8 mouse cellular contexts compared by ENCODE assay signal in genomic region chr4:155841003-155841454, GRCm38 (mm10). TPM values are rescaled to one million over a fixed set of nuclear protein-coding genes. Genes with fewer than 3 reads are reported as not detected.
DNase-seq lines count a peak whose midpoint lies in the region; ATAC-seq lines count a peak whose summit lies in the region.

No protein-coding gene starts in this region.

- ATAC-seq in intestine, embryonic 16.5 days = peak; percentile 55
- ATAC-seq in neural tube, embryonic 12.5 days (ENCODE audit: low FRiP score, low read depth) = no peak

- WGBS in intestine, embryonic 16.5 days = 1% methylated on average over 32 of the region's 32 CpGs
- WGBS in neural tube, embryonic 12.5 days = under 1% methylated on average over 32 of the region's 32 CpGs

- peak overlapping the region; percentile 97 for H3K4me2 ChIP-seq in intestine, embryonic 16.5 days (ENCODE audit: low read depth, low read length)
- peak overlapping the region; percentile 63 for H3K4me2 ChIP-seq in neural tube, embryonic 12.5 days (replicated peaks)

- peak overlapping the region; percentile 75 for H3K9ac ChIP-seq in intestine, embryonic 16.5 days (ENCODE audit: low read depth, low read length)
- H3K9ac ChIP-seq in neural tube, embryonic 12.5 days = peak overlapping the region; percentile 36

- H3K4me1 ChIP-seq in intestine, embryonic 16.5 days (ENCODE audit: control insufficient read depth, insufficient read depth, low read length) = peaks cover 30% of the 10 kb centered on the region
- peaks cover 21% of the 10 kb centered on the region for H3K4me1 ChIP-seq in neural tube, embryonic 12.5 days

- H3K4me3 ChIP-seq in intestine, embryonic 16.5 days (ENCODE audit: low read length) = peak overlapping the region; percentile 60
- H3K4me3 ChIP-seq in neural tube, embryonic 12.5 days = peak overlapping the region; percentile 26

- H3K9me3 ChIP-seq in intestine, embryonic 16.5 days (ENCODE audit: control insufficient read depth, low read length) = no peaks in the 10 kb centered on the region
- no peaks in the 10 kb centered on the region for H3K9me3 ChIP-seq in neural tube, embryonic 12.5 days

- H3K27me3 ChIP-seq in intestine, embryonic 16.5 days (replicated peaks; ENCODE audit: control insufficient read depth, insufficient read depth, low read length) = no peaks in the 10 kb centered on the region
- peaks cover 13% of the 10 kb centered on the region for H3K27me3 ChIP-seq in neural tube, embryonic 12.5 days (replicated peaks)

- DNase-seq in ovary, adult 18-20 months (ENCODE audit: low spot score) = peak; percentile 62
- DNase-seq in ovary, postnatal 10 days (ENCODE audit: low spot score) = no peak
- peak; percentile 71 for DNase-seq in embryo, embryonic 10 days (ENCODE audit: low spot score)
- peak; percentile 98 for DNase-seq in heart, adult 11 months
- peak; percentile 81 to 87 for DNase-seq in lung, adult 18-20 months
- peak; percentile 75 for DNase-seq in thymus, postnatal 4 days

- H3K27ac ChIP-seq in intestine, embryonic 16.5 days (ENCODE audit: low read length) = peak overlapping the region; percentile 55; the same call in 1 of the 2 replicates
- no peak overlapping the region for H3K27ac ChIP-seq in neural tube, embryonic 12.5 days

- no peaks in the 10 kb centered on the region for H3K36me3 ChIP-seq in intestine, embryonic 16.5 days (ENCODE audit: control insufficient read depth, insufficient read depth, low read length)
- no peaks in the 10 kb centered on the region for H3K36me3 ChIP-seq in neural tube, embryonic 12.5 days

RNA-seq across cellular contexts. Expression of gene Mxra8, which starts 1.5 kb away (rescaled TPM):
- 76.3 and 80.5 TPM in 2 replicates for polyA plus RNA-seq in intestine, embryonic 16.5 days (2015; fragmentation: Nextera tagmentation; extraction: Ambion mirVana)
- 26.7 and 27.1 TPM in 2 replicates for polyA plus RNA-seq in neural tube, embryonic 12.5 days (2016; fragmentation: Nextera tagmentation; extraction: Ambion mirVana)

RNA-seq across cellular contexts. Expression of gene Dvl1, which starts 6.2 kb away (rescaled TPM):
- 3.7 and 4.7 TPM in 2 replicates for polyA plus RNA-seq in intestine, embryonic 16.5 days (2015; fragmentation: Nextera tagmentation; extraction: Ambion mirVana)
- 26.2 and 32.1 TPM in 2 replicates for polyA plus RNA-seq in neural tube, embryonic 12.5 days (2016; fragmentation: Nextera tagmentation; extraction: Ambion mirVana)

RNA-seq across cellular contexts. Expression of gene Aurkaip1, which starts 10.0 kb away (rescaled TPM):
- 180 and 196 TPM in 2 replicates for polyA plus RNA-seq in intestine, embryonic 16.5 days (2015; fragmentation: Nextera tagmentation; extraction: Ambion mirVana)
- polyA plus RNA-seq in neural tube, embryonic 12.5 days (2016; fragmentation: Nextera tagmentation; extraction: Ambion mirVana) = 142 and 144 TPM in 2 replicates

RNA-seq across cellular contexts. Expression of gene Tas1r3, which starts 22.1 kb away (rescaled TPM):
- 0.28 and 0.32 TPM in 2 replicates for polyA plus RNA-seq in intestine, embryonic 16.5 days (2015; fragmentation: Nextera tagmentation; extraction: Ambion mirVana)
- polyA plus RNA-seq in neural tube, embryonic 12.5 days (2016; fragmentation: Nextera tagmentation; extraction: Ambion mirVana) = 0.28 and 0.56 TPM in 2 replicates

RNA-seq across cellular contexts. Expression of gene Cptp, which starts 28.2 kb away (rescaled TPM):
- polyA plus RNA-seq in intestine, embryonic 16.5 days (2015; fragmentation: Nextera tagmentation; extraction: Ambion mirVana) = 23.6 and 24.9 TPM in 2 replicates
- 19.5 and 22.1 TPM in 2 replicates for polyA plus RNA-seq in neural tube, embryonic 12.5 days (2016; fragmentation: Nextera tagmentation; extraction: Ambion mirVana)
